Mouse (Mus musculus) kidney, adult 18-20 months (tissue): Measurements from ENCODE around the gene Lmcd1.

Experiments used
- DNase-seq: peaks from one replicate; pipeline ENCODE4 v3.0.0; 2021

The Lmcd1 gene

GRCm38 (mm10) chr6:112364581-112364980 lies 91.0 kb downstream of the Lmcd1 start:
- DNase-seq: peak; percentile 13

GRCm38 (mm10) chr6:112365294-112365693 lies 91.7 kb downstream of the Lmcd1 start:
- DNase-seq: no peak

- peak; percentile 36 for DNase-seq
Observed at GRCm38 (mm10) chr6:112373886-112374585, 100.5 kb downstream of the Lmcd1 start.

GRCm38 (mm10) chr6:112375661-112376392 lies 102.3 kb downstream of the Lmcd1 start:
- DNase-seq: no peak

- DNase-seq: no peak
Observed at GRCm38 (mm10) chr6:112379054-112379453, 105.5 kb downstream of the Lmcd1 start.
